Mouse (Mus musculus) embryonic fibroblast, embryonic 13.5 days (primary cell): ENCODE data around the gene Sh3rf1.

ENCODE experiments used
- CTCF ChIP-seq: IDR thresholded peaks from 2 replicates; pipeline ENCODE4 v1.5.1; 2011; ENCODE audit warnings: mild to moderate bottlenecking, control low read depth, low read length, moderate library complexity, borderline replicate concordance; ENCODE audit not compliant: insufficient read depth
- POLR2A ChIP-seq: IDR thresholded peaks from 2 replicates; pipeline ENCODE4 v1.6.1; 2011; ENCODE audit warnings: low read depth, mild to moderate bottlenecking, control low read depth, low read length, moderate library complexity

- no peak for TF ChIP-seq CTCF
- no peak for TF ChIP-seq POLR2A
Observed at GRCm38 (mm10) chr8:61425125-61425524, 201.5 kb downstream of the Sh3rf1 start.
